Mouse (Mus musculus): ENCODE results near the gene Atrnl1.

The Atrnl1 gene

DNA sequence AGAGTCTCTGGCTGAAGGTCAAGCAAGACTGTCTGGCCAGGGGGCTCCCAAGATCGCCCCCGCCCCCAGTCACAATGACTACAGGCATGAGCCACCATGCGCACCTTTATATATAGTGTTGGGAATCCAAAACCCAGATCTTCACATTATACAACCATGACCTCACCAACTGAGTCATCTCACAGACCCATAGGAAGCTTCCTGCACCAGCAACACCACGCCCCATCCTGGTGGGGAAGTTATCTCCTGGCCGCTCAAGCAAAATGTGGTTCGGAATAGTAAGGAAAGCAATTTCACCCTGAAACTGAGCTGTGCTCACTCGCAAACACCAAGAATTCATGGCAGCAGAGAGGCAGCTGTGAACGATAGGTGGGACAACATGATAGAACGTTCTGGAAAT lies 462.0 kb downstream of the Atrnl1 start:
- DNase-seq (ENCODE audit: low spot score in 2 of 2) = no peak

DNA sequence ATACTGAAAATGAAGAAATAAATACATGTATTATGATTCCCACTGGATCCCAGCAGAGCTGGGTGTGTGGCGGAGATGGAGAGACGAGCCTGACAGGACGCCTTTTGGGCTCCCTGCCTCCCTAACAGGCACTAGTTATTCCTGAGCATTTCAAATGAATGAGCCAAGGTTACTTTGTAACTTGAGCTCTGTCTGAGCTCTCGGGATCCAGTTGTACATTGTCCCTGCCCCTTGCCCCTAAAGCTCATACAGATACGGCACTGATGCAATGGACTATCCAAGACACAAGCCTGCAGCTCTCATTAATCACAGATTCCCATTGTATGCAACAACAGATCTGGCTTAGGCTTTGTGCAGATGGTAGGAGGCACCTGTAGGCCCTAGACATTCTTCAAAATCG lies 464.4 kb downstream of the Atrnl1 start:
- DNase-seq (ENCODE audit: low spot score in 2 of 2) = no peak

DNA sequence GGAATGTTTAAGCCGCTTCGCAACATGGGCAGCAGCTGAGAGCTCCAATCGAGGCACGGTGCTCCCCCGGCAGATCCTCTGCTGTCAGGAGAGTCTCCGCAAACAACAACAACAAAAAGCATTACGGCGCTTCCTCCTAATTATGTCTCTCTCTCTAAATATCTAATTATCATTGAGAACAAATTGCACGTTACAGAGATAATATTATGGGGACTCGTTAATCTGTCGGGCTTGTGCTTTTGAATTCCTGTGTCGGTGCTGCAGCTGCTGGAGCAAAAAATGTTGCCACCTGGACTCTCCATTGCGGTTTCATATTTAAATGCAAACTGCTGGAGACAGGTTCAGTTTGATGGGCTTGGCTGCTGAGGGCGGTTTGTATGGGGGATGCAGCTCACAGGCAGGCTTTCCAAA lies 466.1 kb downstream of the Atrnl1 start:
- no peak for DNase-seq (ENCODE audit: low spot score in 2 of 2)

DNA sequence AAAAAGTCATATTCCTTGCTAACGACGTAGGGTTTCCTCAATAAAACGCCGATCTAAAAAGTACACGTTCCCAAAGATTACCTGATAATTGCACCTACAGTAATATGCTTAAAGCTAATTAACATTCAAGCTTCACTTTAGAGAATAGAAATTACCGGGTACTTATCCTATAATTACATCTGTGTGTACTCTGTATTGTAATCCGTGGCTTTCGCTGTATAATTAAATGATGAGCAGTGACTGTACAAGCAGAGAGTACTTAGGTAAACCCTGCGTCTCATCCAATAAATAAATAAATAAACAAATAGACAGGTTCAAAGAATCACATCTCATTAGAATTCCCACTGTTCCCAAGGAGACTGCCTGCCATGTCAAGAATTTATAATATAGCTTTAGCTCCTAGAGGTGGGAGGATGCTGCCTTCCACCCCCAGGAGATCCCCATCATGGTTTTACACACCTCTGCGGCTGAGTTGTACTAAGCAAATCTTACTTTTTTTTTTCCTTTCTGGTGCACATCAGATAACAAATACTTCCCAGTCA lies 466.8 kb downstream of the Atrnl1 start:
- DNase-seq (ENCODE audit: low spot score in 2 of 2) = no peak

DNA sequence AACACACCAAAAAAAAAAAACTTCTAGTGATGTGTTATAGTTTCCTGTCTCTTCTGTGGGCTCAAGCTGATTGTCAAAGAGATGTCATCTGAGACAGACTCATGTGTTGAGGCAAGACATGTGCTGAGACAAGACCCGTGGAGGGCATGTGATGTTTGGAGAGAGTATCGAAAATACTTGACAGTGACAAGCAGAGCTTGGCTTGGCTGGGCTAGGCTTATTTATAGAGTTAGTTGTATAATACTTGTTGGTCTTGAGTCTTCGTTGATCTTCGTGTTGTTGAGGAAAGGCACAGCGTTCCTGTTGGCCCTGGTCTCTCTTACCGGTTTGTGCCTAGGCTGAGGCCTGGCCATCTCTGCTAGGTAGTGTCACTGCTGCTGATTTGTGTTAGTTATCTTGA lies 469.3 kb downstream of the Atrnl1 start:
- no peak for DNase-seq (ENCODE audit: low spot score in 2 of 2)

DNA sequence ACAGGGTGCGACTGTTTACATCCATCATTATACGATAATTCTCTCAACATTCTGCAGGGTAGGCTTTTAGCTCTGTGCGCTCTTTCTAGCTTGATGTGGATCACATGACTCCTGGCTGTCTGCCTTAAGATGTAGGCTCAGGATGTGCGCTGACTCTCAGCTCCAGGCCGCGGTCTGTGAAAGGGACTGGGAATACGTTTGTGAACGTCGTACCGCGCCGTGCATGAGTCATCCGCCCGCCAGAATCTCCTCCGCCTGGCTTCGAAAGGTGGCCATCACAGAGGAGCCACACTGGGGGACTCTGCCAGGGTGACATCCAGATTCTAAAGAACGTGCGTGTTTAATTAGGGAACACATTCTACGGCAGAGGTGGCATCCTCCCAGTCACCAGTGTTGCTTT lies 471.9 kb downstream of the Atrnl1 start:
- DNase-seq (ENCODE audit: low spot score in 2 of 2) = no peak

- no peak for DNase-seq (ENCODE audit: low spot score in 2 of 2)
Measured at GRCm38 (mm10) chr19:58084826-58085225, 474.0 kb downstream of the Atrnl1 start.

- no peak for DNase-seq (ENCODE audit: low spot score in 2 of 2)
Measured at GRCm38 (mm10) chr19:58086734-58087133, 475.9 kb downstream of the Atrnl1 start.

GRCm38 (mm10) chr19:58087901-58088300 lies 477.1 kb downstream of the Atrnl1 start:
- DNase-seq (ENCODE audit: low spot score in 2 of 2) = no peak

DNA sequence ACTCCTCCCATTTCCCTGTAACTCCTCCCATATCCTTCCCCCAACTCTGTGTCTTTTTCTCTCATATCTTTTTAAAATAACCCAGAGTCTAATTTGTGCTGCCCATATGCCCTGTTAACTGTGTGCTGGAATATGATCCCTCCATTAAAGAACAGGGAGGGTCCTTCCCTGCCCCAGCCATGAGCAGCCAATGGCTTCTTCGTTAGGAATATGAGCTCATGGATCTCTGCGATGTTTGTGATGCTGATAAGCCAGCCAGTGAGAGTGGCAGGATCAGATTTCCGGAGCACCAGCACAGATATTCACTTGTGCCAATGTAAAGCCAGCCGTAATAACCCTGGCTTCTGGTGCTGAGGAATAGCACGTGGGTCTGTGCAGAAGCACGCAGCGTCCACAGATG lies 477.6 kb downstream of the Atrnl1 start:
- DNase-seq (ENCODE audit: low spot score in 2 of 2) = no peak

GRCm38 (mm10) chr19:58091911-58092310 lies 481.1 kb downstream of the Atrnl1 start:
- no peak for DNase-seq (ENCODE audit: low spot score in 2 of 2)

DNA sequence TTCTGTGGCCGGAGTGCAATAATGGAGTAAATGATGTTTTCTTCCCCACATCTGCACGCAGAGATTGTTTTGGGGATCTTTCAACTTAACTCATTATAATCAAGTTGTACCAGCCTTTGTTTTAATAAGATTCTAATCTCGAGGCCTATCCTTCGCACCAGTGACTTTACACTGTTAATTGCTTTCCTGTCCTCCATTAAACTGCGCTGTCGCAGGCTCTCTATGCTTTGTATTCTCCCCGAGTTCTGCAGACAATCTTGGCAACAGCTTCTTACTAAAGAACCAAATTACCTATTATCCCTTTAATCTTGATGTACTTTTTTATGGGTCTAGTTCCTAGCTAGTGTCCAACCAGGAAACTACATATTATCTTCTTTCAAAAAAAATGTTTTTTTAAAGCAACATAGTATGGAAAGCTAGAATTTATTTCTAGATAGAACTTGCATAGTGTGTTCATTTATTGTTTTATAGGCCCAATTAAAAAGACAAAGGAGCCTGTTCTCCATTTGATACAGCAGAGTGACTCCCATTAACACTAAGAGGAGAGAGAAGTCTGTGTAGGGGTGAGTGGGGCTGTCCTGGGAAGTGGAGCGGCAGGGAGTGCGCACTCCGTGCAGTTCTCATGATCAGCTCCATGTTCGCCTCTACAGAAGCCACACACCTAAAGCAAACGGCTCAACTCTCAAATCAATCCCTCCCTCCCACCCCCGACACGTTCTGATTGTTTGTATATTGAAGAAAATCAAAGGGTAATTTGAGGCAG lies 484.1 kb downstream of the Atrnl1 start:
- no peak for DNase-seq (ENCODE audit: low spot score in 2 of 2)

DNA sequence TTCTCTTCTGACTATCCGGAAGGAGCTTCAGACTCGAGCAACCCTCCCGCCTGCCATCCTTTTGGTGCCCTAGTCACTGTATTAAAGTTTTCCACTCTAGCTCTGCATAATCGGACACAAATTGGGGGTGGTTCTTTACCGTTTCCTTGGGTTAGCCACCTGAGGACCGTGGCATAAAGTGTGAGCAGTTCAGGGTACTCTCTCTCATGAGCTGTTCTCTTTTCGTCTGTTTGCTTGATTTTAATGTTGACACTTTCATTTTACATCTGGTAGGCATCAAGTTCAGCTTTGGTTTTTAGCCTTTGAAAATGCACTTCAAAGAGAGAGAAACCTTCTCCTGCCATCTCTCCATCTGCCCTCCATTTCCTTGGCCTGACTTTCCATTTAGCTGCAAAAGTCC lies 484.9 kb downstream of the Atrnl1 start:
- DNase-seq (ENCODE audit: low spot score in 2 of 2) = no peak

- DNase-seq (ENCODE audit: low spot score in 2 of 2) = no peak
Measured at GRCm38 (mm10) chr19:58097195-58097594, 486.4 kb downstream of the Atrnl1 start.

- DNase-seq (ENCODE audit: low spot score in 2 of 2) = no peak
Measured at GRCm38 (mm10) chr19:58099539-58099938, 488.7 kb downstream of the Atrnl1 start.

DNA sequence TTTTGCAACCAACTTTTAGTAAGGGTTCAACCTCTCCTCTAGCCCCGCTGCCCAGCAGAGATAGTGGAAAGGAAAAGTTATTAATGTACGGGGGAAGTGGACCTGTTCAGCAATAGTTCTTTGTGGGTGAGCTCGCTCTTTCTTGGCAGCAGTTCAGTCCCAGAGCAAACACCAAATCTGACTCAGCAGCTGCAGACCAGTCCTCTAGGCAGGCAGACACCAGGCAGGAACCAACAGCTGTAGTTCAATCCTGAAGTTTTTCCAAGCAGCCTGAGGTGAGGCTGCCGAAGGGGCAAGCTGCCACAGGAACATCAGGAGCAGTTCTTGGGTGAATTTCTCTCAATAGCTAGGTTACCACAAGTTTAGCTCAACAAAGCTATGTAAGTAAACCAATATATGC lies 489.5 kb downstream of the Atrnl1 start:
- no peak for DNase-seq (ENCODE audit: low spot score in 2 of 2)

DNA sequence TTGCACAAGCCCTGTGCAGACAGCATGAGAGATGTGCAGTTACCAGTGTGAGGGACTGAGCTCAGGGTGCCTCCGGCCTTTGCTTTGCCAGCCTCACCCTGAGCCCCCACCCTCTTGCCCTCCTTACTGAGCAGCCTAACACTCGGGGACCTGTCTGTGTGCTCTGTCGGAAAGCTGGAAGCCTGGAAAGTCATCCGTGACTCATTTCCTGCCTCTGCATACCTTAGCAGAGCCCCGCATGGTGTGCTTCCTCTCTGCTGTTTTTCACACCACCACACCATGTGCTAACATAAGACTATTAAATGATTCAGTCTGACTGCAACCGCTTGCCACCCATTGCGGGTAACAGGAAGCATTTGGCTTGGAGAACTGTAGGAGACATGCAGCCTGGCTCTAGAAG lies 493.7 kb downstream of the Atrnl1 start:
- DNase-seq (ENCODE audit: low spot score in 2 of 2) = no peak

- no peak for DNase-seq (ENCODE audit: low spot score in 2 of 2)
Measured at GRCm38 (mm10) chr19:58107632-58108031, 496.8 kb downstream of the Atrnl1 start.

GRCm38 (mm10) chr19:58110491-58110890 lies 499.7 kb downstream of the Atrnl1 start:
- no peak for DNase-seq (ENCODE audit: low spot score in 2 of 2)

DNA sequence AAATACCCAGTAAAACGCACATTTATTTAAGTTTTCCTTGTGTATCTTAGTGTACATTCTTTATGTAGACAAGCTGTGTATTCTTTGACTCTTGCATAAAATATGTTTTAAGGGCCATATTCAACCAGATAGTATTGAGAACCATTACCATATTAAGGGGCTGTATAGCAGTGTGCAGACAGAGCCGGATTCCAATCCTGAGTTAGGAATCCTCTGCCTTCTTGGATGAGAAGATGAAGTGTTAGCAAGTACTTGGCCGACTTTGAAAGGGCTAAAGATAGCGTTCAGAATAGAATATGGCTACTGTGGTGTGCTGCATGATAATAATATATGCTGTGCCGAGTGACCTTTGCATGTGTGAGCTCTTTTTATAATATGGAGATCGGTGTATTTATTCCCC lies 500.5 kb downstream of the Atrnl1 start:
- no peak for DNase-seq (ENCODE audit: low spot score in 2 of 2)

- no peak for DNase-seq (ENCODE audit: low spot score in 2 of 2)
Measured at GRCm38 (mm10) chr19:58112151-58112550, 501.3 kb downstream of the Atrnl1 start.

- DNase-seq (ENCODE audit: low spot score in 2 of 2) = no peak
Measured at GRCm38 (mm10) chr19:58113092-58113731, 502.4 kb downstream of the Atrnl1 start.

DNA sequence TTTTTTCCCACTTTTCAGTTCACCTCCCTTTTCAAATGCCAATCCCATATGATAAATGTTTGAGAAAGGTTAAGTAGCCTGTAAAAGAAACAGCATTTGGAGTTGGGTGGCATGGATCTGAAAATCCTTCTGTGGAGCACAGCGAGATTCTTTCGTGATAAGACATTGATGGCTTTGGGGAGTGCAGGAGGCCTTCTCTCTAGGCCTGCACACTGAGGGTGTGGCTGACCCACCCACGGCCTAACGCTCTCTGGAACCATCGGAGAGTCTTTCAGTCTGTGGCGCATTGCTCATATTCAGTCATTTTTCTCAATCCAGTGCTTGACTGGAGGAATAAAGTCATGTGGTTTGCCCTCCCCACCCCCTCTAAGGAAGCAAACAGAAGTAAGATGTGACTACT lies 506.8 kb downstream of the Atrnl1 start:
- no peak for DNase-seq (ENCODE audit: low spot score in 2 of 2)
